Mouse (Mus musculus) brain, embryonic 14.5 days (tissue): ENCODE measurements at regions not wholly inside any gene's neighbourhood (a gene's known extent, or its start where the extent isn't known, plus 50 kb on each side); places are given as distances from the start of the nearest gene placed in this dataset.

Experiments
- DNase-seq: peaks from one replicate; pipeline ENCODE4 v3.0.0-alpha.2; 2011; ENCODE audit warnings: low read depth
- CTCF ChIP-seq: fragments of 200-500 bp; IDR thresholded peaks from 2 replicates; pipeline ENCODE4 v1.5.1; 2012; ENCODE audit warnings: inconsistent platforms, mild to moderate bottlenecking, moderate library complexity, borderline replicate concordance; ENCODE audit not compliant: insufficient read depth, insufficient read length; ENCODE audit errors: extremely low read depth
- POLR2A ChIP-seq: fragments of 200-500 bp; IDR thresholded peaks from 2 replicates; pipeline ENCODE4 v1.6.1; 2012; ENCODE audit warnings: mild to moderate bottlenecking, inconsistent platforms, borderline replicate concordance; ENCODE audit not compliant: poor library complexity, insufficient read depth, insufficient read length, severe bottlenecking; ENCODE audit errors: extremely low read depth

DNA sequence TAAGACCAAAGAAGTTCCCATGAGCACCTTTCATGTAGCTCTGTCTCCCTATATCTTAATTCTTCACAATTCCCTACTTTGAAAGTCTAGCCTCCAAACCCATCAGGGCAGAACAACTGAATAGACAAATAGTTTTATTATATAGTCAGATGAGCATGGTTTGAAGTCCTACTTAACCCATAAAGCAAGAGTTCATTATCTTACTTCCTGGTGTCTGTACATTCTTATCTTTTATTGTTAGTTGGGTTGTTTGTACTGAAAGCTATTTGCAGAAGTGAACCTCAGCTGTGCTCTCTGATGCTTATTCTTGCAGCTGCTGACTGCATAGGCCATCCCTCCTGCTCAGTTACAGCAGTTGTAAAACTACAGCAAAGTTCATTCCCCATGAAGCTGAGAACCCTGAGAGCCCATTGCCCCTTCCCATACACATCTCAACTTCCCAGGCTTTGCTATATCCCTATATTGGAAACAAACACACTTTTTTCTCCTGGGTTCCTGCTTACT, 276.7 kb upstream of the Clnk start:
- no peak for DNase-seq

DNA sequence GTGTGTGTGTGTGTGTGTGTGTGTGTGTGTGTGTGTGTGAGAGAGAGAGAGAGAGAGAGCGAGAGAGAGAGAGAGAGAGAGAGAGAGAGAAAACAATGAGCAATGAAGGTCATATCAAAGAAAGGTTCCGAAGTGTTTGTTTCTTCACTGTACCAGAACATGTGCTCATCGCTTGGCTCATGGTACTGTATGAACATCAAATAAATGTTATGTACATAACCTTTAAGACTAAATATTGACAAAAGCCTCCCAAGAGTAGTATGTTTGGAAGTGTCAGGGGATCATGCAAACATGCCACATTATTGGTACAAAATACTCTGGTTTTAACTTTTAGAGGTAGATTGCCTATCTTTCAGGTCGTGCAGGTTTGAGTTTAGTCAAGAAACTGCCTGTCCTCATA, 275.3 kb upstream of the Clnk start:
- no peak for DNase-seq
- TF ChIP-seq POLR2A, result no peak

More for the DNA sequence above, 276.7 kb upstream of the Clnk start:
- TF ChIP-seq POLR2A (no peak), CTCF (no peak)

DNA sequence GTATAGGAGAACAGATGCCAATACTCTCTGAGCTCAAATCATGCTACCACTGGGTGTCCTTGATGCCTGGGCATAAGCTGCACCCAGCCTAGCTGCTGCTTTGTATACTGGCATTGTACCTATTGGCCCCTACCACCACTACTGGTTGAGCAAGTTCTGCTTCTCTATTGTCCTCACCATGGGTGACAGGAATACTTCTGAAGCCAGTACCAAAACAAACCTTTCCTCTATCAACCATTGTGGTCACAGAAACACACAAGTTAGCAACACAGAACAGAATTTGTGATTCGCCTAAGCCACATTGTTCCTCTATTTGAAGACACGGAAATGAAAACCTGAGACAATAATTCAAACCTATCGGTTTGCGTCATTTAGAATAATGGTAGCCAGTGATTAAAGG, 274.3 kb upstream of the Clnk start:
- TF ChIP-seq POLR2A (no peak), CTCF (no peak)
- DNase-seq, result no peak

DNA sequence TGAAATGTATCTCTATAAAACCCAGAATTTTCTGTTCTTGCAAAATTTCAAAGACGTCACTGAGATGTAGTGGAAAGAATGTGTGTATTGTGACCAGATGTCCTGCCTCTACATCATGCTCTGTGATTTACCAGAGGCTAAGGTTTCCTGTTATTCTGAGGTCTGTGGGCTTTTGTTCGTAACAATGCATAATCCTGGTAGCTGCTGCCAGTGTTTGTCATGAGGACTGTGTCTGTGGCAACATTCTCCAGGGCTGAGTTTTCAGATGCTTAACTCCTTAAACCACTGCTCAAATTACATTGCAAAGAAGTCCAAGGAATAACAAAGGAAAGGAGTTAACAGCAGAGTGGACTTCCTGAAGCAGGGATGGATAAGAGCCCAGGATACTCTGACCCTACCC, 269.0 kb upstream of the Clnk start:
- no peak for TF ChIP-seq POLR2A
- TF ChIP-seq CTCF, result no peak
- DNase-seq, result peak; percentile 32

DNA sequence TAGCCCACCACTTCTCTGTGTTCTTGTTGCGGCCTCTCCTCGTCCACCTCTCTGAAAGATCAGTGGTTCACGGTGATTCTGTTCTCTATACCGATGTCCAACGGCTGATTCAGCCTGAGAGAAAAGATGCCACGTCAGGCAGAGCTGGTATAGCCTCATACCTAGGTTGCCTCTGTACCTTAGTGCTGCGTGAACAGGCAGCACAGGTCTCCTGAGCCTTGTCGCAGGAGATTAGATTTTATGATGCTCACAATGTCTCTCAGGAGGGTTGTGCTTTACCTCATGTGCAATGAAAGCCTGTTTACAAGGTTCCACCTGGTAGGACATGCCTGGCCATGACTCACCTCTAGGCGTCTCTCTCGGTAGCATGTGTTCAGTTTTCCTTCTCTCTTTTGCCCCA, 267.6 kb upstream of the Clnk start:
- no peak for TF ChIP-seq POLR2A
- TF ChIP-seq CTCF, result no peak
- DNase-seq, result no peak

DNA sequence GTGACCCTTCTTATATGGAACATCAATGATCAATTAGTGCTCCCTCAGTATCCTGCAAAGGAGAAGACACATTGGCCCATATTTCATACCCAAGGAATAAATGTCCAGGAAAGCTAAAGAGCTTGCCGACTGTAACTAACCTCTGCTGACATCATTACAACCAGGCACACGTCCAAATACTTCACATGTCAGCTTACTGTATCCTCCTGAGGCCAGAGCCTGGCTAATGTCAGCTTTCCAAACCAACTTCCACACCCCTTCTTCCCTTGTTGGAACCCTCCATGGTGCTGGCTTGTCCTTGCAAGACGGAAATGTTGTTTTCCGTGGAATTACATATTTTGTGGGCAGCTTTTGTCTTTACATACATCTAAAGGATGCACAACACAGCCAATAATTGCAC, 267.0 kb upstream of the Clnk start:
- peak; percentile 44 for DNase-seq

DNA sequence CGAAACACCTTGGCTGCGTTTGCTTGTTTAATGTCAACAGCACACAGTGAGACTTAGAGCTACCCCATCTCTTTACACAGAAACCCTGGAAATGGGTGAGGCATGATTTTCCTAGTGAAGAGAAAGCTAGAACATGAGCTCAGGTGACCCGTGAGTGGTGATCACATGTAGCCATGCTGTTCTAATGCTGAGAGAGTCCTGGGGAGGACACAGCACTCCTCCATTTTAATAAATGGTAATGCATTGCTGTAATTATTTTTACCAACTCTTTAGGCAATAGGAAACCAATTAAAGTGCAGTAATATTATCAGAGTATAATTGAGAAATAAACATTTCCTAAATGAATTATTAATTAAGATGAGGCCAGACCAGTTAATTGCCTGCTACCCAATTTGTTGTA, 261.8 kb upstream of the Clnk start:
- TF ChIP-seq POLR2A (no peak), CTCF (no peak)
- DNase-seq, result no peak

More for the DNA sequence above, 267.0 kb upstream of the Clnk start:
- TF ChIP-seq POLR2A, result no peak
- TF ChIP-seq CTCF, result no peak

DNA sequence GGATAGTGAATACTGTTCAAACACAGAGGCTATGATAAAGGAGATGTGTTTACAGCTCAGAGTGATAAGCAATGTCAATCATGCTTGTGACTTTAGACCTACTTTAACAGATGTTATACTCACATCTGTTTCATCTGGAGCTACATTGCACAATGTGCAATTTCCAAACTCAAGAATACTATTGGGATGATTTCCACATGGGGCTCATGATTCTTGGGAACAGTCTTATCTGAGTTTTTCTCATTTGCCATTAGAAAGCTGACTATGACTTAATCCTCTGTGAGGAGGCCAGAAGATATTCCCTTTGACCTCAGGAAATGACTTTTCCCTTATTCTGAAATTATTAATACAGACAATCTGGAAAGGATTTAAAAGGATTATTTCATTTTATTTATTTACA, 252.3 kb upstream of the Clnk start:
- no peak for TF ChIP-seq CTCF
- TF ChIP-seq POLR2A, result no peak
- no peak for DNase-seq

DNA sequence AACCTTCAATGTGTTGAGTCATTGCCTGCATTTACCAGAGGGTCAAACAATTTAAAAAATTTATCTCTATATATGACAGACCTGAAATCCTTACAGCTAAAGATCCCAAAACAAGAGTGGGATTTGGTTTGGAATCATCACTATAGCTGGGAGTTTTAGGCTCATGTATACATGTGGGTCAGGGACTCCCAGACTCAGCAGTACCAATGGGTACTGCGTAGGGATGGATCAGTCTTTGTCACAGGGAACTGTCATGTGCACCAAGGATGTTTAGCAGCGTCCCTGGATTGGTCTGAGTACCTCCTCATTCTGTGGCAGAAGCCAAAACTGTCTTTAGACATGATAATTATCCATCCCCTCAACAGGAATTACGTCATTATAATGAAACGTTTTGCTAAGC, 250.2 kb upstream of the Clnk start:
- DNase-seq, result no peak
- TF ChIP-seq CTCF, result no peak
- TF ChIP-seq POLR2A, result no peak

DNA sequence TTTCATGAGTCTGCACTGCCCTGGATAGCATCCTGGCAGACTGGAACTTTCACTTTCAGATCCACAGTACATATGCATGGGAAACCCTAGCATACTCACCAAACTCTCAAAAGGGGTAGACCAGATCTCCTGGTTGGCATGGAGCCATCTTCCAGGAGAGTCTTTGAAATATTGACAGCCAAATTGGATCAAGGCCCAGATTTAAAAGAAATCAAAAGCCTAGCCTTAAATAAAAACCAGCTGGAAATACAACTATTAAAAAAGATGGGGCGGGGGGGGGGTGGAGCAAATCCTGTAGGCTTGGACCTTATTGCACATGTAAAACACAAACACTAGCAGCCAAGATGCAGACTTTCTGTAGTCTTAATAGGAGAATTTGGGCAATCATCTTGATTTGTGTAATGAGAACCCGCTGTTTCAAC, 249.7 kb upstream of the Clnk start:
- TF ChIP-seq POLR2A, result no peak
- TF ChIP-seq CTCF, result no peak
- DNase-seq, result peak; percentile 93

DNA sequence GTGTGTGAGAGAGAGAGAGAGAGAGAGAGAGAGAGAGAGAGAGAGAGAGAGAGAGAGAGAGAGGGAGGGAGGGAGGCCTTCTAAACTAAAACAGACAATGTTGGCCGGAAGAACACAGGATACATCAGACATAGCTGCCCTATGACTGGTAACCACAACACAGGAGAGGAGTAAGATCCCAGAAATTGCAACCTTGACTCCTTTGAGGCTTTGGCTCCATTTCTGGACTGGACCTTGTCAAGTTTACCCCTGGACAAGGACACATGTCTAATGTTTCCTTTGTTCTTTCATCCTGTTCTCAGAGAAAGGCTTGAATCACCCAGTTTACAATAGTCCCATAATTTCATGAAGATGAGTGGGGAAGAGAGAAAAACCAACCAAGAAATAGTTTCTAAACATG, 233.7 kb upstream of the Clnk start:
- TF ChIP-seq CTCF (no peak), POLR2A (no peak)
- DNase-seq, result no peak

DNA sequence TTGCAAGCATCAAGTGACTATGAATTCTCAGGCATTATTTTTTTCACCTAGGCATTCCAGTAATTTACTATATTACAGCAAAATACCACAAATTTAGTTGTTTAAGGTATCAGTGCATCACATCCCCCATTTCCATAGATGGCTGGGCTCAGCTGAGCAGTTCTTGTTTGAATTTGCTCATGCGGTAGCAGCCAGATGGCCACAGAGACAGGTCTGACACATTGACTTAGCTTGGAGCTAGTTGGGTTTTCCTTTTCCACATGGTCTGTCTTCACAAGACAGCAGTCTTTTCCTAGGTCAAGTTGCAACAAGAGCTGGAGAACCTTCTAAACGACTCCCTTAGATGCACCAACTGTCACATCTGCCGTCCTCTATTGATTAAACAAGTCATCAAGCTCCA, 232.9 kb upstream of the Clnk start:
- peak; percentile 48 for DNase-seq
- TF ChIP-seq CTCF (no peak), POLR2A (no peak)

DNA sequence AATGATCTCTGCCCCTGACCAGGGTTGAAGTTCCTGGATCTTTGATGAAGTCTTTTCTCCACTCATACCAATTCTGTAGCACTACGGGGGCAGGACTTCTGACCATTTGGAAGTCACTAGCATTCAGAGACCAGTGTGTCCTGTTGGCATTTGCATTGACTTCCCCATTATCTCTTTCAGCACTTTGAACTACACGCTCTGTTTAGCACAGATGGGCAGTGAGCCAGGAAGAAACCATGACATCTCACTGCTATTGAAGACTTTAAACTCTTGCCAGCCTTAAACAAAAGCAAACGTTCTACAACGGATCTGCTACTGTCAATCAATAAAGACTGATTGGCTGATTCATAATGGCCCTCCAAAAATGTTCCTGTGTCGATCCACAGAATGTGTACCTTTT, 222.5 kb upstream of the Clnk start:
- peak; percentile 51 for DNase-seq

DNA sequence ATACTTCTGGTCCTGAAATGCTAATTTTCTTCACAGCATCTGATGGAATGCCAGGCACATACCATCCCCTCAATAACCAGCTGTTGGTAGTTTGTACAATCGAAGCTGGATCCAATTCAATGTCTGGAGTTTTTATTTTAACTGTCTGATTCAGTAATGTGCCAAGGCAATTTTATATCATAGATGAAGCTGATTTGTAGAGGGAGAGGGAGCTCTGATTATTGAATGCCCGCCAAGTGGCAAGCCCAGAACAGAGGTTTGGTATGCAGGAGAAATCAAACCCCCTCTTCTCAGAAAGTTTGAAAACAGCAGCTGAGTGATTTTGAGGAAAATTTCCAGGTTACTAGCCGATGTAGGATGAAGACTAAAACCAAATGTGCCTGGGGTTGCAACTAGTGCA, 218.3 kb upstream of the Clnk start:
- DNase-seq, result no peak
- TF ChIP-seq CTCF, result no peak

More for the DNA sequence above, 222.5 kb upstream of the Clnk start:
- TF ChIP-seq CTCF, result no peak
- TF ChIP-seq POLR2A, result no peak
